Mouse (Mus musculus) embryonic fibroblast, embryonic 13.5 days (primary cell): Measurements from ENCODE around the gene Popdc2.

Experiments
- CTCF ChIP-seq: IDR thresholded peaks from 2 replicates; pipeline ENCODE4 v1.5.1; 2011; ENCODE audit warnings: mild to moderate bottlenecking, control low read depth, low read length, moderate library complexity, borderline replicate concordance; ENCODE audit not compliant: insufficient read depth
- POLR2A ChIP-seq: IDR thresholded peaks from 2 replicates; pipeline ENCODE4 v1.6.1; 2011; ENCODE audit warnings: low read depth, mild to moderate bottlenecking, control low read depth, low read length, moderate library complexity

- TF ChIP-seq CTCF (no peak), POLR2A (no peak)
Measured at GRCm38 (mm10) chr16:38372876-38373275, 10.9 kb downstream of the Popdc2 start.
